Mouse (Mus musculus): ENCODE data around the gene Rdh1. TPM values are rescaled to one million over a fixed set of nuclear protein-coding genes. Genes with fewer than 3 reads are reported as not detected.

Rdh1 gene
- polyA plus RNA-seq, 1 experiment from 2014 or later, result not detected

GRCm38 (mm10) chr10:127736916-127737315 lies 22.6 kb upstream of the Rdh1 start:
- no peak for DNase-seq (ENCODE audit: low spot score)
- H3K9me3 ChIP-seq, result no peaks in the 10 kb centered on the region
- no peak overlapping the region for H3K4me3 ChIP-seq
- H3K36me3 ChIP-seq, result peaks cover 9% of the 10 kb centered on the region
- 77% methylated on average over 4 of the region's 4 CpGs for WGBS
- no peak overlapping the region for H3K27ac ChIP-seq
- H3K4me1 ChIP-seq (replicated peaks), result peaks cover 26% of the 10 kb centered on the region
- H3K27me3 ChIP-seq (ENCODE audit: insufficient read depth, poor library complexity, severe bottlenecking), result no peaks in the 10 kb centered on the region; the same call in 1 of the 2 replicates

- 20% methylated on average over 2 of the region's 2 CpGs for WGBS
- no peak overlapping the region for H3K27ac ChIP-seq
Measured at GRCm38 (mm10) chr10:127737552-127737951, 22.0 kb upstream of the Rdh1 start.

GRCm38 (mm10) chr10:127738151-127738882 lies 21.2 kb upstream of the Rdh1 start:
- H3K27ac ChIP-seq, result no peak overlapping the region
- H3K36me3 ChIP-seq, result peaks cover 23% of the 10 kb centered on the region
- no peaks in the 10 kb centered on the region for H3K9me3 ChIP-seq
- peak; percentile 40 for DNase-seq (ENCODE audit: low spot score)
- H3K4me1 ChIP-seq (replicated peaks), result peaks cover 26% of the 10 kb centered on the region
- peak overlapping the region; percentile 97; the same call in 1 of the 2 replicates for H3K4me3 ChIP-seq
- no peaks in the 10 kb centered on the region; the same call in 1 of the 2 replicates for H3K27me3 ChIP-seq (ENCODE audit: insufficient read depth, poor library complexity, severe bottlenecking)
- WGBS, result 54% methylated on average over 13 of the region's 13 CpGs

More at GRCm38 (mm10) chr10:127737552-127737951, 22.0 kb upstream of the Rdh1 start:
- Histone ChIP-seq H3K36me3 (peaks cover 16% of the 10 kb centered on the region), H3K27me3 (ENCODE audit: insufficient read depth, poor library complexity, severe bottlenecking) (no peaks in the 10 kb centered on the region; the same call in 1 of the 2 replicates), H3K4me3 (no peak overlapping the region), H3K9me3 (no peaks in the 10 kb centered on the region), H3K4me1 (replicated peaks) (peaks cover 26% of the 10 kb centered on the region)
- no peak for DNase-seq (ENCODE audit: low spot score)

GRCm38 (mm10) chr10:127739083-127739660 lies 20.3 kb upstream of the Rdh1 start, which contains the start of gene Zbtb39:
Gene Zbtb39, plus strand, starts transcription at chr10:127739538.
- DNase-seq (ENCODE audit: low spot score), result peak; percentile 78
- peak within 1 kb of the TSS; percentile 95 for H3K27ac ChIP-seq
- peaks cover 32% of the 10 kb centered on the region for H3K36me3 ChIP-seq
- no peaks in the 10 kb centered on the region; the same call in 1 of the 2 replicates for H3K27me3 ChIP-seq (ENCODE audit: insufficient read depth, poor library complexity, severe bottlenecking)
- WGBS, result 6% methylated on average over 60 of the region's 61 CpGs
- H3K4me3 ChIP-seq, result peak within 1 kb of the TSS; percentile 97
- peaks cover 20% of the 10 kb centered on the region for H3K4me1 ChIP-seq (replicated peaks)
- H3K9me3 ChIP-seq, result no peaks in the 10 kb centered on the region

- Histone ChIP-seq H3K27me3 (ENCODE audit: insufficient read depth, poor library complexity, severe bottlenecking) (no peaks in the 10 kb centered on the region; the same call in 1 of the 2 replicates), H3K27ac (peak overlapping the region; percentile 95), H3K4me3 (peak overlapping the region; percentile 97), H3K36me3 (peaks cover 37% of the 10 kb centered on the region), H3K4me1 (replicated peaks) (peaks cover 20% of the 10 kb centered on the region), H3K9me3 (no peaks in the 10 kb centered on the region)
- peak; percentile 64 for DNase-seq (ENCODE audit: low spot score)
- WGBS, result under 1% methylated on average over 55 of the region's 55 CpGs
Measured at GRCm38 (mm10) chr10:127739661-127740161, 19.8 kb upstream of the Rdh1 start.

GRCm38 (mm10) chr10:127744661-127745060 lies 14.9 kb upstream of the Rdh1 start:
- 64% methylated on average over 5 of the region's 5 CpGs for WGBS
- H3K36me3 ChIP-seq, result peaks cover 78% of the 10 kb centered on the region
- H3K4me1 ChIP-seq (replicated peaks), result peaks cover 27% of the 10 kb centered on the region
- no peak overlapping the region for H3K27ac ChIP-seq
- H3K27me3 ChIP-seq (ENCODE audit: insufficient read depth, poor library complexity, severe bottlenecking), result no peaks in the 10 kb centered on the region
- DNase-seq (ENCODE audit: low spot score), result peak; percentile 59
- H3K9me3 ChIP-seq, result no peaks in the 10 kb centered on the region
- H3K4me3 ChIP-seq, result no peak overlapping the region

GRCm38 (mm10) chr10:127745886-127746285 lies 13.6 kb upstream of the Rdh1 start:
- WGBS, result 85% methylated on average over 5 of the region's 5 CpGs
- Histone ChIP-seq H3K9me3 (no peaks in the 10 kb centered on the region), H3K27me3 (ENCODE audit: insufficient read depth, poor library complexity, severe bottlenecking) (no peaks in the 10 kb centered on the region), H3K4me1 (replicated peaks) (peaks cover 25% of the 10 kb centered on the region), H3K4me3 (no peak overlapping the region), H3K27ac (no peak overlapping the region), H3K36me3 (peaks cover 78% of the 10 kb centered on the region)
- no peak for DNase-seq (ENCODE audit: low spot score)

GRCm38 (mm10) chr10:127747254-127747653 lies 12.3 kb upstream of the Rdh1 start:
- Histone ChIP-seq H3K36me3 (peaks cover 65% of the 10 kb centered on the region), H3K27ac (no peak overlapping the region), H3K4me3 (no peak overlapping the region), H3K4me1 (replicated peaks) (peaks cover 22% of the 10 kb centered on the region), H3K9me3 (no peaks in the 10 kb centered on the region), H3K27me3 (ENCODE audit: insufficient read depth, poor library complexity, severe bottlenecking) (no peaks in the 10 kb centered on the region)
- 92% methylated on average over 8 of the region's 8 CpGs for WGBS
- no peak for DNase-seq (ENCODE audit: low spot score)

- DNase-seq (ENCODE audit: low spot score), result no peak
- Histone ChIP-seq H3K27me3 (ENCODE audit: insufficient read depth, poor library complexity, severe bottlenecking) (no peaks in the 10 kb centered on the region), H3K4me1 (replicated peaks) (peaks cover 22% of the 10 kb centered on the region), H3K27ac (0 out of 2 replicates have a peak overlapping the region, but pooled peaks have one; percentile 35), H3K4me3 (no peak overlapping the region), H3K9me3 (no peaks in the 10 kb centered on the region), H3K36me3 (peaks cover 48% of the 10 kb centered on the region)
- 5% methylated on average over 8 of the region's 8 CpGs for WGBS
Measured at GRCm38 (mm10) chr10:127748847-127749612, 10.5 kb upstream of the Rdh1 start.

- Histone ChIP-seq H3K4me3 (peak overlapping the region; percentile 33; the same call in 1 of the 2 replicates), H3K27ac (0 out of 2 replicates have a peak overlapping the region, but pooled peaks have one; percentile 4), H3K27me3 (ENCODE audit: insufficient read depth, poor library complexity, severe bottlenecking) (no peaks in the 10 kb centered on the region), H3K9me3 (no peaks in the 10 kb centered on the region), H3K4me1 (replicated peaks) (peaks cover 22% of the 10 kb centered on the region), H3K36me3 (peaks cover 36% of the 10 kb centered on the region)
- 46% methylated on average over 24 of the region's 24 CpGs for WGBS
- no peak for DNase-seq (ENCODE audit: low spot score)
Measured at GRCm38 (mm10) chr10:127750136-127750777, 9.3 kb upstream of the Rdh1 start.

GRCm38 (mm10) chr10:127751548-127751947 lies 8.0 kb upstream of the Rdh1 start, which contains the start of gene Gpr182:
Gene Gpr182, minus strand, starts transcription at chr10:127751732.
- Histone ChIP-seq H3K9me3 (no peaks in the 10 kb centered on the region), H3K36me3 (peaks cover 23% of the 10 kb centered on the region), H3K27ac (no peak within 1 kb of the TSS), H3K27me3 (ENCODE audit: insufficient read depth, poor library complexity, severe bottlenecking) (no peaks in the 10 kb centered on the region), H3K4me3 (no peak within 1 kb of the TSS), H3K4me1 (replicated peaks) (peaks cover 28% of the 10 kb centered on the region)
- 55% methylated on average over 8 of the region's 8 CpGs for WGBS
- DNase-seq (ENCODE audit: low spot score), result no peak

- H3K4me1 ChIP-seq (replicated peaks), result peaks cover 13% of the 10 kb centered on the region
- H3K27me3 ChIP-seq (ENCODE audit: insufficient read depth, poor library complexity, severe bottlenecking), result no peaks in the 10 kb centered on the region
- H3K4me3 ChIP-seq, result no peak overlapping the region
- H3K9me3 ChIP-seq, result no peaks in the 10 kb centered on the region
- no peaks in the 10 kb centered on the region for H3K36me3 ChIP-seq
- 83% methylated on average over 6 of the region's 6 CpGs for whole genome bisulfite sequencing
- no peak for DNase-seq (ENCODE audit: low spot score)
- no peak overlapping the region for H3K27ac ChIP-seq
Measured at GRCm38 (mm10) chr10:127754566-127755166, 4.9 kb upstream of the Rdh1 start.

Data from hindbrain, embryonic 10.5 days (tissue).